Mouse (Mus musculus) cerebellum, adult 11 months (tissue): Measurements from ENCODE around the gene Cdhr3.

Source experiments
- DNase-seq: peaks from one replicate; pipeline ENCODE4 v3.0.0; 2022

Gene Cdhr3

DNA sequence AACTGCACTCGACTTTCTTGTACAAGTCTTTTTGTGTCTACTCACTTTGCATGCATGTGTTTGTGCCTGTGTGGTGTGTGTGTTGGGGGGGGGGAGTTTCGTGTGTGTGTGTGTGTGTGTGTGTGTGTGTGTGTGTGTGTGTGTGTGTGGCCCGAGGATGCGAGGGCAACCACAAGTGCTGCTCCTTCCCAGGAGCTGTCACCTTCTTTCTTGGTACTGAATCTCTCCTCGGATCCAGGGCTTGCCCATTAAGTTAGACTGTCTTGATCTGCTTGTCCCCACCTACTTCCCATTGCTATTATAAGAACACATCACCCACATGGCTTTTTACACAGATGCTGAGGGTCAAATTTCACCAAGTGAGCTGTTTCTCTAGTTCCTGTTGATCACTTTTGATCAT is 93.9 kb downstream of the Cdhr3 start:
- no peak for DNase-seq

DNA sequence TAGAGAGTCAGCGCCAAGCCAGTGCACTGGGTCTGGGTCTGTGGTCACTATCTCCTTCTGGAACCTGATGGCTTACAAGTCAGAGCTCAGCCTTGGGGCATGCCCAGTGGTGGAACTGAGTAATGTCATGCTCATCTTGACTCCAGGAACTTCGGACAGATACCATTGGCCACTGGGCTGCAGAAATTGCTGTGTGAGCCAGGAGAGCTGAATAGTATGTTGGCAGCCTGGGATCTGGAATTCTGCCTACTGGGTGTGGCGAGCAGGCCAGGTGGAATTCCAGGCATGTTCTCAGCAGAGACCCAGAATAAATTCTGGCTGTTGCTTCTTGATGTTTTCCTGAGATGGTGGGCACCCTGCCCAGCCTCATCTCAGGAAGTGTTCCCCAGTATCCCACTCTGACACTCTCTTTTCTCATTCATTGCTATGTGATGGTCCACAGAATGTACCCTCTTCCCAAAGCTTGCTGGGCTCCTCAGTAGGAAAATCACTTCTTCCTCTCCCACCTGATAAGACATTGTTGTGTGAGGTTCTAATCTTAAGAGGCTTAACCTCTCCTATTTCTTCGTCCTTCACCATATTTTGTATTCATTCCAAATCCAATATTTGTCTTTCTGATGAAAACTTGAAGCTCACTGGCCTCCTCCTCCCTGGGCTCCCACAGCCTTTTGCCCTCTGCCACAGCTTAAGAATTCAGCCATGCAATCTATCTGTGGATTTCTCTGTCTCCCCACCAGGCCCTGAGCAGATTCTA is 97.4 kb downstream of the Cdhr3 start:
- DNase-seq, result no peak

DNA sequence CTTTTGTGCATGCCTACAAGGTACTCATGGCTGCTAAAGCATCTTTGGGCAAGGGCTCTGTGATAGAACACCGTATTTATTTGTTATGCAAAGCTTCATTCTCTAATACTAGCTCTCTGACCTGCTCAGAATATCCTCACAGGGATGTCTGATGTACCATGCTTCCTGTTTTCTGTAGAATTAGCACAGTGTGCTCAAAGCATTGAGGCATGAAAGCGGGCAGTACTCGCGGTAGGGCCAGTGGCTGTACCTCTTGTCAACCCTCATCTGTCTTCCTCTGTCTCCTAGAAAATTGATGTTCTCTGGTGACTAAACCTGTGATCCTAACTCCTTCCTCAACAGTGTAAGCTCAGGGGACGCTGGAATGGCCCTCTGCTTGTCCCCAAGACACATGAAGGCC is 98.6 kb downstream of the Cdhr3 start:
- no peak for DNase-seq

DNA sequence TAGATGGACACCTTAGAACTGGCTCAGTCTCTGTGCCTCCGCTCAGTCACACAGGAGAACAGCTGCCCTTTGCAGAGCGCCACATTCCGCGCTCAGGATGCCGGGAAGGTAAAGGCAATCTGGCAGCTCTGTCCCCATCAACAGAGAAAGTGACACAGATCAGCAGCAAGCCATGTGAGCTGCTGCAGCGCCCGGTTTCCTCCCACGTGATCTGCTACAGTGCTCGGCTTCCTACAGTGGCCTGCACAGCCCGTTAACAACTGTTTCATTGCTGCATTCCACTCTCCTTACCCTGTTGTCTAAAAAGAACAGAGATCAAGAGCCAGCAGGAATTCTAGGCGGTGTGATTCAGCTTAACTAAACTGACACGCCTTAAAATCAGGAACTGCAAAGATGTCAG is 102.9 kb downstream of the Cdhr3 start:
- DNase-seq, result no peak

DNA sequence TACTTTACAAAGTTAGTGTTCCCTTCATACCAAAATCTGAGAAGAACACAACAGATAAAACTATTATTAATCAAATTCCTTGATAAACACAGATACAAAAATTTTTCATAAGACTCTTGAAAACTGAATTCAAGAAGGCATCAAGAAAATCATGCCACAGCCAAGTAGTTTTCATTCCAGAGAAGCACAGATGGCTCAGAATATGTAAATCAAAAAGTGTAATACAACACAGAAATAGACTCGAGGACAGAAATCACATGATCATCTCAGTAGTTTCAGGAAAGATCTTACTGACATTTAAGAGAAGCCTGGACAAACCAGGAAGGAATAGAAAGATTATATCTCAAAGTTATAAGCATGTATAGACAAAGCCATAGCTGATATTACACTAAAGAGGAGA is 106.4 kb downstream of the Cdhr3 start:
- no peak for DNase-seq
